Mouse (Mus musculus) midbrain, embryonic 14.5 days (tissue): ENCODE data around the gene Cep72. TPM values are rescaled to one million over a fixed set of nuclear protein-coding genes. Genes with fewer than 3 reads are reported as not detected.

Source experiments
- ATAC-seq: fragments of 200-750 bp; cut with Nextera tagmentation; 2 replicates; pipeline ENCODE4 v1.8.0; 2017; ENCODE audit warnings: moderate number of reproducible peaks, moderate library complexity; ENCODE audit not compliant: low FRiP score, low TSS enrichment
- DNase-seq: peaks from one replicate; pipeline ENCODE4 v3.0.0-alpha.2; 2015
- H3K27ac ChIP-seq: fragments of 300-500 bp; sonication (generic); replicated peaks from 2 replicates; pipeline ENCODE4 v1.5.1; 2014; ENCODE audit warnings: mild to moderate bottlenecking, low read depth, low read length, moderate library complexity
- H3K27me3 ChIP-seq: fragments of 300-500 bp; sonication (generic); 2 replicates; pipeline ENCODE4 v1.6.1; 2014; ENCODE audit warnings: low read length, control low read depth, mixed read lengths; ENCODE audit not compliant: control insufficient read depth, insufficient read depth
- H3K36me3 ChIP-seq: fragments of 300-500 bp; sonication (generic); 2 replicates; pipeline ENCODE4 v1.6.1; 2014; ENCODE audit warnings: low read length, control low read depth; ENCODE audit not compliant: control insufficient read depth, insufficient read depth
- H3K4me1 ChIP-seq: fragments of 300-500 bp; sonication (generic); 2 replicates; pipeline ENCODE4 v1.6.1; 2014; ENCODE audit warnings: mild to moderate bottlenecking, antibody characterized with exemption, low read length, control low read depth; ENCODE audit not compliant: control insufficient read depth, insufficient read depth
- H3K4me2 ChIP-seq: fragments of 300-500 bp; sonication (generic); 2 replicates; pipeline ENCODE4 v1.6.1; 2014; ENCODE audit warnings: mild to moderate bottlenecking, low read length, moderate library complexity
- H3K4me3 ChIP-seq: fragments of 300-500 bp; sonication (generic); replicated peaks from 2 replicates; pipeline ENCODE4 v1.5.1; 2014; ENCODE audit warnings: low read depth, low read length
- H3K9ac ChIP-seq: fragments of 300-500 bp; sonication (generic); replicated peaks from 2 replicates; pipeline ENCODE4 v1.6.1; 2014; ENCODE audit warnings: mild to moderate bottlenecking, low read length, moderate library complexity
- H3K9me3 ChIP-seq: fragments of 300-500 bp; sonication (generic); 2 replicates; pipeline ENCODE4 v1.6.1; 2016; ENCODE audit warnings: low read length, control low read depth, mixed read lengths; ENCODE audit not compliant: control insufficient read depth
- WGBS: fragments of 180-500 bp; shearing (Covaris S2); extraction: QIAGEN DNeasy Blood & Tissue Kit; methylation state at CpG from one replicate; pipeline ENCODE4 v1.1.7; 2014; 5-methylcytosine and 5-hydroxymethylcytosine counted together
- polyA plus RNA-seq: library from polyadenylated mRNA; unstranded; fragments of >200 nt; fragmentation: Nextera tagmentation; extraction: Ambion mirVana; gene quantifications from 2 replicates; pipeline ENCODE4 v1.2.1, GENCODE M21; 2014

Cep72 gene
- 6.3 and 13.3 TPM in 2 replicates for polyA plus RNA-seq

- H3K4me3 ChIP-seq, result peak within 1 kb of the TSS; percentile 83
- H3K4me1 ChIP-seq, result no peaks in the 10 kb centered on the region
- H3K36me3 ChIP-seq, result peaks cover 9% of the 10 kb centered on the region
- 0 out of 2 replicates have a peak within 1 kb of the TSS, but pooled peaks have one; percentile 37 for H3K27ac ChIP-seq
- peak within 1 kb of the TSS; percentile 67 for H3K9ac ChIP-seq
- H3K9me3 ChIP-seq, result no peaks in the 10 kb centered on the region
- H3K27me3 ChIP-seq, result no peaks in the 10 kb centered on the region
- peak within 1 kb of the TSS; percentile 62 for H3K4me2 ChIP-seq
- ATAC-seq, result peak; percentile 96
- WGBS, result 4% methylated on average over 48 of the region's 48 CpGs
- peak; percentile 95 for DNase-seq
Observed at GRCm38 (mm10) chr13:74061613-74062377, at the start of gene Cep72. Gene Cep72 (minus strand): TSS chr13:74062299.

GRCm38 (mm10) chr13:74107410-74107809, 45.3 kb upstream of the Cep72 start:
- Histone ChIP-seq H3K4me2 (no peak overlapping the region), H3K36me3 (no peaks in the 10 kb centered on the region), H3K27me3 (no peaks in the 10 kb centered on the region), H3K9ac (no peak overlapping the region), H3K27ac (no peak overlapping the region), H3K4me1 (no peaks in the 10 kb centered on the region), H3K4me3 (no peak overlapping the region), H3K9me3 (no peaks in the 10 kb centered on the region; the same call in 1 of the 2 replicates)
- DNase-seq, result no peak
- no peak for ATAC-seq
- WGBS, result 82% methylated on average over 2 of the region's 2 CpGs

GRCm38 (mm10) chr13:74104417-74104816, 42.3 kb upstream of the Cep72 start:
- H3K4me2 ChIP-seq, result no peak overlapping the region
- H3K9ac ChIP-seq, result no peak overlapping the region
- no peak overlapping the region for H3K4me3 ChIP-seq
- H3K27me3 ChIP-seq, result no peaks in the 10 kb centered on the region
- DNase-seq (no peak), ATAC-seq (no peak)
- no peaks in the 10 kb centered on the region for H3K36me3 ChIP-seq
- no peaks in the 10 kb centered on the region for H3K9me3 ChIP-seq
- WGBS, result 84% methylated on average over 7 of the region's 7 CpGs
- H3K4me1 ChIP-seq, result no peaks in the 10 kb centered on the region
- no peak overlapping the region for H3K27ac ChIP-seq

- 82% methylated on average over 4 of the region's 4 CpGs for WGBS
- H3K9me3 ChIP-seq, result no peaks in the 10 kb centered on the region
- DNase-seq, result no peak
Observed at GRCm38 (mm10) chr13:74102831-74103582, 40.9 kb upstream of the Cep72 start.

GRCm38 (mm10) chr13:74102108-74102830, 40.2 kb upstream of the Cep72 start:
- no peak overlapping the region for H3K4me2 ChIP-seq
- WGBS, result 83% methylated on average over 8 of the region's 8 CpGs
- H3K9me3 ChIP-seq, result no peaks in the 10 kb centered on the region
- no peaks in the 10 kb centered on the region for H3K36me3 ChIP-seq
- H3K4me3 ChIP-seq, result no peak overlapping the region
- H3K4me1 ChIP-seq, result no peaks in the 10 kb centered on the region
- no peak overlapping the region for H3K27ac ChIP-seq
- no peak for ATAC-seq
- no peak for DNase-seq
- no peak overlapping the region for H3K9ac ChIP-seq
- no peaks in the 10 kb centered on the region for H3K27me3 ChIP-seq

More at GRCm38 (mm10) chr13:74102831-74103582, 40.9 kb upstream of the Cep72 start:
- H3K4me2 ChIP-seq, result no peak overlapping the region
- no peak overlapping the region for H3K4me3 ChIP-seq
- no peaks in the 10 kb centered on the region for H3K4me1 ChIP-seq
- H3K9ac ChIP-seq, result no peak overlapping the region
- H3K36me3 ChIP-seq, result no peaks in the 10 kb centered on the region
- no peak overlapping the region for H3K27ac ChIP-seq
- ATAC-seq, result no peak
- no peaks in the 10 kb centered on the region for H3K27me3 ChIP-seq

- ATAC-seq (no peak), DNase-seq (no peak)
- Histone ChIP-seq H3K9me3 (no peaks in the 10 kb centered on the region), H3K4me2 (no peak overlapping the region), H3K9ac (no peak overlapping the region), H3K36me3 (no peaks in the 10 kb centered on the region), H3K27me3 (no peaks in the 10 kb centered on the region), H3K27ac (no peak overlapping the region), H3K4me1 (no peaks in the 10 kb centered on the region), H3K4me3 (no peak overlapping the region)
- WGBS, result 83% methylated on average over 6 of the region's 6 CpGs
Observed at GRCm38 (mm10) chr13:74098913-74099312, 36.8 kb upstream of the Cep72 start.

- Histone ChIP-seq H3K4me3 (no peak overlapping the region), H3K27ac (no peak overlapping the region), H3K9ac (no peak overlapping the region), H3K36me3 (no peaks in the 10 kb centered on the region), H3K27me3 (no peaks in the 10 kb centered on the region), H3K4me2 (no peak overlapping the region), H3K4me1 (no peaks in the 10 kb centered on the region), H3K9me3 (no peaks in the 10 kb centered on the region)
- WGBS, result 37% methylated on average over 2 of the region's 2 CpGs
- DNase-seq (peak; percentile 79), ATAC-seq (no peak)
Observed at GRCm38 (mm10) chr13:74096715-74097363, 34.7 kb upstream of the Cep72 start.

GRCm38 (mm10) chr13:74095936-74096335, 33.8 kb upstream of the Cep72 start:
- Histone ChIP-seq H3K9me3 (no peaks in the 10 kb centered on the region), H3K4me1 (no peaks in the 10 kb centered on the region), H3K4me2 (no peak overlapping the region), H3K4me3 (no peak overlapping the region), H3K27me3 (no peaks in the 10 kb centered on the region), H3K9ac (no peak overlapping the region), H3K36me3 (no peaks in the 10 kb centered on the region), H3K27ac (no peak overlapping the region)
- DNase-seq (no peak), ATAC-seq (no peak)
- WGBS, result 62% methylated on average over 2 of the region's 2 CpGs
